Mouse (Mus musculus) heart, embryonic 14.5 days (tissue): Measurements from ENCODE around the gene Cyp3a13. TPM values are rescaled to one million over a fixed set of nuclear protein-coding genes. Genes with fewer than 3 reads are reported as not detected.
"Not testable (repeated sequence)": the region's sequence is repeated elsewhere in the genome, so short reads cannot be mapped to it uniquely, and the experiment has no call there.

Experiments
- ATAC-seq: fragments of 200-750 bp; cut with Nextera tagmentation; 2 replicates; pipeline ENCODE4 v1.8.0; 2017; ENCODE audit warnings: low read depth, moderate TSS enrichment; ENCODE audit not compliant: insufficient number of reproducible peaks, insufficient read depth, low FRiP score
- H3K27ac ChIP-seq, 2 experiments: fragments of 200-500 bp in 1 of 2; fragments of 300-500 bp in 1 of 2; sonication (generic) in 1 of 2; replicated peaks in 1 of 2; 2 replicates each; pipeline ENCODE4 v1.5.1; 2012 to 2014; ENCODE audit warnings: low read depth in 2 of 2, low read length in 2 of 2, control low read depth in 1 of 2, mild to moderate bottlenecking in 1 of 2, mixed read lengths in 1 of 2; ENCODE audit not compliant: control insufficient read depth in 1 of 2, insufficient read depth in 1 of 2
- H3K27me3 ChIP-seq: fragments of 300-500 bp; sonication (generic); 2 replicates; pipeline ENCODE4 v1.6.1; 2014; ENCODE audit warnings: mild to moderate bottlenecking, low read length, control low read depth; ENCODE audit not compliant: control insufficient read depth, insufficient read depth
- H3K36me3 ChIP-seq: fragments of 300-500 bp; sonication (generic); 2 replicates; pipeline ENCODE4 v1.6.1; 2014; ENCODE audit warnings: mild to moderate bottlenecking, control low read depth, low read length, mixed read lengths; ENCODE audit not compliant: control insufficient read depth, insufficient read depth
- H3K4me1 ChIP-seq, 2 experiments: fragments of 200-500 bp in 1 of 2; fragments of 300-500 bp in 1 of 2; sonication (generic) in 1 of 2; 2 replicates each; pipeline ENCODE4 v1.6.1; 2012 to 2014; ENCODE audit warnings: low read length in 2 of 2, control low read depth in 1 of 2, mixed read lengths in 1 of 2; ENCODE audit not compliant: control insufficient read depth in 2 of 2, insufficient read depth in 2 of 2
- H3K4me2 ChIP-seq: fragments of 300-500 bp; sonication (generic); 2 replicates; pipeline ENCODE4 v1.6.1; 2014; ENCODE audit warnings: mild to moderate bottlenecking, low read length
- H3K4me3 ChIP-seq, 2 experiments: fragments of 200-500 bp in 1 of 2; fragments of 300-500 bp in 1 of 2; sonication (generic) in 1 of 2; 2 replicates each; pipeline ENCODE4 v1.5.1; 2012 to 2014; ENCODE audit warnings: low read length in 2 of 2, mild to moderate bottlenecking in 2 of 2, control low read depth in 1 of 2, low read depth in 1 of 2, moderate library complexity in 1 of 2; ENCODE audit not compliant: control insufficient read depth in 1 of 2, insufficient read depth in 1 of 2
- H3K9ac ChIP-seq: fragments of 300-500 bp; sonication (generic); 2 replicates; pipeline ENCODE4 v1.6.1; 2014; ENCODE audit warnings: mild to moderate bottlenecking, low read length
- H3K9me3 ChIP-seq: fragments of 300-500 bp; sonication (generic); 2 replicates; pipeline ENCODE4 v1.6.1; 2016; ENCODE audit warnings: low read length, control low read depth; ENCODE audit not compliant: control insufficient read depth
- WGBS: fragments of 180-500 bp; shearing (Covaris S2); extraction: QIAGEN DNeasy Blood & Tissue Kit; methylation state at CpG from one replicate; pipeline ENCODE4 v1.1.7; 2014; 5-methylcytosine and 5-hydroxymethylcytosine counted together
- polyA plus RNA-seq: library from polyadenylated mRNA; unstranded; fragments of >200 nt; fragmentation: Nextera tagmentation; extraction: Ambion mirVana; gene quantifications from 2 replicates; pipeline ENCODE4 v1.2.1, GENCODE M21; 2014

Gene Cyp3a13
- polyA plus RNA-seq, 1 experiment from 2014 or later: not detected

- Histone ChIP-seq H3K9me3 (no peaks in the 10 kb centered on the region), H3K4me2 (no peak overlapping the region), H3K27ac (no peak overlapping the region), H3K9ac (no peak overlapping the region), H3K27me3 (no peaks in the 10 kb centered on the region), H3K4me1 (no peaks in the 10 kb centered on the region), H3K4me3 (no peak overlapping the region), H3K36me3 (no peaks in the 10 kb centered on the region)
- no peak for ATAC-seq
- WGBS: 62% methylated on average over 4 of the region's 4 CpGs
Measured at GRCm38 (mm10) chr5:137937238-137937637, 15.8 kb upstream of the Cyp3a13 start.

GRCm38 (mm10) chr5:137936486-137936885 lies 15.1 kb upstream of the Cyp3a13 start:
- Histone ChIP-seq H3K9me3 (no peaks in the 10 kb centered on the region), H3K4me2 (no peak overlapping the region), H3K36me3 (no peaks in the 10 kb centered on the region), H3K27me3 (no peaks in the 10 kb centered on the region), H3K27ac (no peak overlapping the region), H3K4me1 (no peaks in the 10 kb centered on the region), H3K4me3 (no peak overlapping the region), H3K9ac (no peak overlapping the region)
- 74% methylated on average over 2 of the region's 2 CpGs for WGBS
- ATAC-seq: no peak

GRCm38 (mm10) chr5:137933934-137934333 lies 12.5 kb upstream of the Cyp3a13 start:
- not testable (repeated sequence) for H3K4me1 ChIP-seq, H3K4me2 ChIP-seq, ATAC-seq, H3K36me3 ChIP-seq, H3K4me3 ChIP-seq, H3K27ac ChIP-seq, H3K27me3 ChIP-seq, H3K9me3 ChIP-seq, H3K9ac ChIP-seq
- WGBS: 65% methylated on average over 2 of the region's 2 CpGs

GRCm38 (mm10) chr5:137928439-137928838 lies 7.0 kb upstream of the Cyp3a13 start:
- H3K4me1 ChIP-seq: no peaks in the 10 kb centered on the region
- H3K27ac ChIP-seq: no peak overlapping the region
- H3K4me3 ChIP-seq: no peak overlapping the region
- 68% methylated on average over 11 of the region's 11 CpGs for whole genome bisulfite sequencing
- no peaks in the 10 kb centered on the region for H3K27me3 ChIP-seq
- no peak for ATAC-seq
- no peaks in the 10 kb centered on the region for H3K9me3 ChIP-seq
- no peak overlapping the region for H3K9ac ChIP-seq
- no peaks in the 10 kb centered on the region for H3K36me3 ChIP-seq
- H3K4me2 ChIP-seq: no peak overlapping the region

GRCm38 (mm10) chr5:137922171-137922570 lies 752 bp upstream of the Cyp3a13 start:
- H3K27ac ChIP-seq: no peak overlapping the region
- H3K27me3 ChIP-seq: no peaks in the 10 kb centered on the region
- no peaks in the 10 kb centered on the region for H3K4me1 ChIP-seq
- ATAC-seq: no peak
- H3K4me3 ChIP-seq: no peak overlapping the region
- H3K9me3 ChIP-seq: no peaks in the 10 kb centered on the region
- H3K4me2 ChIP-seq: no peak overlapping the region
- H3K36me3 ChIP-seq: no peaks in the 10 kb centered on the region
- H3K9ac ChIP-seq: no peak overlapping the region

- H3K9ac ChIP-seq: no peak overlapping the region
- no peak overlapping the region for H3K4me2 ChIP-seq
- no peaks in the 10 kb centered on the region for H3K9me3 ChIP-seq
- 66% methylated on average over 6 of the region's 6 CpGs for WGBS
- H3K4me1 ChIP-seq: no peaks in the 10 kb centered on the region
- ATAC-seq: no peak
- H3K4me3 ChIP-seq: no peak overlapping the region
- H3K36me3 ChIP-seq: no peaks in the 10 kb centered on the region
- H3K27ac ChIP-seq: no peak overlapping the region
- H3K27me3 ChIP-seq: no peaks in the 10 kb centered on the region
Measured at GRCm38 (mm10) chr5:137915550-137915949, 5.9 kb downstream of the Cyp3a13 start.

- Histone ChIP-seq H3K4me1 (no peaks in the 10 kb centered on the region), H3K36me3 (no peaks in the 10 kb centered on the region)
- no peak for ATAC-seq
Measured at GRCm38 (mm10) chr5:137914508-137914907, 6.9 kb downstream of the Cyp3a13 start.

GRCm38 (mm10) chr5:137909564-137910262 lies 11.7 kb downstream of the Cyp3a13 start:
- Histone ChIP-seq H3K9ac (no peak overlapping the region), H3K27ac (no peak overlapping the region), H3K36me3 (no peaks in the 10 kb centered on the region), H3K4me3 (no peak overlapping the region), H3K9me3 (no peaks in the 10 kb centered on the region), H3K4me1 (no peaks in the 10 kb centered on the region), H3K4me2 (no peak overlapping the region), H3K27me3 (no peaks in the 10 kb centered on the region)
- WGBS: 72% methylated on average over 3 of the region's 3 CpGs
- no peak for ATAC-seq

More at GRCm38 (mm10) chr5:137914508-137914907, 6.9 kb downstream of the Cyp3a13 start:
- H3K27ac ChIP-seq: no peak overlapping the region
- H3K9me3 ChIP-seq: no peaks in the 10 kb centered on the region
- no peak overlapping the region for H3K4me3 ChIP-seq
- no peak overlapping the region for H3K9ac ChIP-seq
- H3K4me2 ChIP-seq: no peak overlapping the region
- H3K27me3 ChIP-seq: no peaks in the 10 kb centered on the region
